Mouse (Mus musculus) lung, postnatal 0 days (tissue): ENCODE results near the gene Zfp385a.

ENCODE experiments used
- CTCF ChIP-seq: IDR thresholded peaks from 2 replicates; pipeline ENCODE4 v1.5.1; 2016; ENCODE audit warnings: antibody characterized with exemption, mild to moderate bottlenecking
- EP300 ChIP-seq: IDR thresholded peaks from 2 replicates; pipeline ENCODE4 v1.6.1; 2016; ENCODE audit warnings: antibody characterized with exemption, mild to moderate bottlenecking, control low read depth

DNA sequence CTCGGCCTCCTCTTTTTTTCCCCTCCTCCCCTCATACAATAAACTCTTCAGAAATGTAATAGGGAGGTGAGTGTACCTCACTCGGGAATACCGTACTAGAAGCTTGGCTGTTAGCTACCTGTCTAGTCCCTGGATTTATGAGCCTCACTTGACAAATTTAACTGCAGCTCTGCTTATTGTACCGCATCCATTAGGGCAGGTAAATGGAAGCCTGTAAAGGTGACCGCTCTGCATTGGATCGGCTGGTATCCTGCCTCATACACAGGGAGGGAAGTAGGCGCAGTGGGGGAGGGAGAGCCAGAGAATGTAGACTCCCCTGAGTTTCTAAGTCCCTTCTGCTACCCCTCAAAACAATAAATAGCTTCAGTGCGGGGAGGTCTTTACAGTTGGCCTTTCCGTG, 49.0 kb downstream of the Zfp385a start:
- TF ChIP-seq CTCF (no peak), EP300 (no peak)
